Mouse (Mus musculus): ENCODE data around the gene Lims1. TPM values are rescaled to one million over a fixed set of nuclear protein-coding genes. Genes with fewer than 3 reads are reported as not detected.

Gene Lims1
- polyA plus RNA-seq, 1 experiment from 2014 or later = 143 TPM

Other genes starting within 250 kb of the Lims1 start
- gene AW822073, start 98.5 kb upstream of the Lims1 start, polyA plus RNA-seq (2015; fragmentation: Nextera tagmentation; extraction: Ambion mirVana) = not detected in 2 replicates
- not detected in 2 replicates for gene Duxf3, start 90.8 kb upstream of the Lims1 start, polyA plus RNA-seq (2015; fragmentation: Nextera tagmentation; extraction: Ambion mirVana)
- not detected in 2 replicates for gene Gm4981, start 86.8 kb upstream of the Lims1 start, polyA plus RNA-seq (2015; fragmentation: Nextera tagmentation; extraction: Ambion mirVana)
- gene Gcc2, start 68.0 kb upstream of the Lims1 start, polyA plus RNA-seq (2015; fragmentation: Nextera tagmentation; extraction: Ambion mirVana) = 75.3 and 85.5 TPM in 2 replicates
- 19.9 and 23.1 TPM in 2 replicates for gene Ranbp2, start 123.5 kb downstream of the Lims1 start, polyA plus RNA-seq (2015; fragmentation: Nextera tagmentation; extraction: Ambion mirVana)
- gene Ccdc138, start 174.5 kb downstream of the Lims1 start, polyA plus RNA-seq (2015; fragmentation: Nextera tagmentation; extraction: Ambion mirVana) = 6.9 and 7.3 TPM in 2 replicates

Measured in intestine, embryonic 15.5 days (tissue).